Mouse (Mus musculus): ENCODE data around the gene Fhit.

The Fhit gene

DNA sequence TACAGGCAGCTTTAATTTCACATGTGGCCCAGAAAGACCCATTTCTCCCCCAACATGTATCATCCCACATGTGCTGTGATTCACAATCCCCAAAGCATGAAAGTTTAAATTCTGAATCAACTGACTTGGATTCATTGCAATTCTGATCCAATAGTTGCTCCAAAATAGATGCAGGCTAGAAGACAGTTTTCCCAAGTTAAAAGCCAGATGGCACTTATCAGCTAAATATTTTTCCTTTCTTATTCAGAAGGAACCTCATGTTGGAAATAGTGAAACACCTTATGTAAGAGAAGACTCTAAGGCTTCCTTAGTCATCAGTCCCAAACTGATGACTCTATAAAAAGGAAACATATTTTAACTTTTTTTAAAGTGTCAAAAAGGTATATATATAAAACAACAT is 815.9 kb downstream of the Fhit start:
- no peak for DNase-seq

DNA sequence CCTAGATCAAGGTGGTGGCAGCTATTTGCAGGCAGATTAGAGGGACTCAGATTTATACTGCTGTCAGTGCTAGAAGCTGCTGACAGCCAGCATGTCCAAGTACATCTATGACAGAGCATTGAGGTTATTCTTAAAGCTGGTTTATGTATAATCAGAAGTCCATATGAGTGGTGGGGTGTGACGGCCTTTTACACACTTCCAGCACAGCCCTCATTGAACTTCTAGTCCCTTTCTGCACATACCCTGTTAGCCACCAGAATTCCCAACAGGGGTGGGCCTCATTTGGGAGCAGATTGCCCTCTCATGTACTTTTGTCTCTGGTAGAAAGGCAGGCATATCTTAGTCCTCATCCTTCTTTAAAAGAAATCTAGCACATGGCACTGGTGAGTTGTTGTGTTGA is 817.8 kb downstream of the Fhit start:
- DNase-seq: no peak

DNA sequence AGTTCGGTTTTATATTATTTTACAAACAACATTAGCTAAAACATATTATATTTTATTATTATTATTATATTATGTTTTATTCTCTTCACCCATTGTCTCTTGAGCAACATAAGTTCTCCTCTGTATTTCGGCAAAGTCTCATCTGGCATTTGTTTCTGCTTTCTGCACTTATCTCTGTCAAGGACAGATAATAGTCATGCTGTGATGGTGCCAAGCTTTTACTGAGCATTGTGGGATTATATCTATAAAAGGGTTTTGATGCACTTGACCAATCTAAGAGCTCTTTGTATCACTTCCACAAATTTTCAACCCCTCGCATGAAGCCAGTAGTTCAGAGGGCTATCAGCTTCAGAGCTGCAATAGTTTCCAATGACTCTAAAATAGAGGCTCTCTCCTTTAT is 845.1 kb downstream of the Fhit start:
- no peak for DNase-seq

GRCm38 (mm10) chr14:10312190-10312589 is 849.6 kb downstream of the Fhit start:
- no peak for DNase-seq

GRCm38 (mm10) chr14:10305286-10305685 is 856.5 kb downstream of the Fhit start:
- no peak for DNase-seq

DNA sequence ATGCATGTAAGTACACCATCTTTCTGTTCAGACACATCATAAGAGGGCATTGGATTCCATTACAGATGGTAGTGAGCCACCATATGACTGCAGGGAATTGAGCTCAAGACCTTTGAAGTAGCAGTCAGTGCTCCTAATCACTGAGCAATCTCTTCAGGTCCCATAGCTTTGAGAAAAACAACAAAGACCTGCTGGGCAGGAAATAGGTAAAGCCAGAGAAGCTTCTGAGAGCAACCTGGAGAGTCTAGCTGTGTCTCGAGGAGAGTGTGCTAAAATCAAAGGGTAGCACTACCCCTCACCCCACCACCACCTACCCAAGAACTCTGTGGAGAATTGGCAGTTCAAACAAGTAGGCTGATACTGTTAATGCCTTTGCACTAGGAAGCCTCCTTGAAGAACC is 860.3 kb downstream of the Fhit start:
- peak; percentile 26 for DNase-seq

GRCm38 (mm10) chr14:10300914-10301313 is 860.9 kb downstream of the Fhit start:
- DNase-seq: no peak

DNA sequence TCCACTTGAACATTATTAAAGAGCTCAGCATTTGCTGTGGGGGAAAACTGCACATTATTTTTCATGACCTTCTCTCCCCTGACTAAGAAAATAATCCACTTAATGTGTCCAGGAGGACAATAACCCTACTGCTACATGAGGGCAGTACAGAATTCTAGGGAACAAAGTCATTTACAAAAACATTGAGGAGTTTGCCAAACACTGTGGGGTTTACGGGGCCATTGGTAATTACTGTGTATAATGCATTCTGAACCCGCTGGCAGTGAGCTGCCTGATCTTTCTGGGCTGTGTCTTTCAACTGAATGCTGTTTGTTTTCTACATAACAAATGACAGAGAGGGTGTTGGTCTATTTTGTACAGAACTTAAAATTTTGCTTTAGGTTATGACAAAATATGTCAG is 862.8 kb downstream of the Fhit start:
- DNase-seq: no peak

DNA sequence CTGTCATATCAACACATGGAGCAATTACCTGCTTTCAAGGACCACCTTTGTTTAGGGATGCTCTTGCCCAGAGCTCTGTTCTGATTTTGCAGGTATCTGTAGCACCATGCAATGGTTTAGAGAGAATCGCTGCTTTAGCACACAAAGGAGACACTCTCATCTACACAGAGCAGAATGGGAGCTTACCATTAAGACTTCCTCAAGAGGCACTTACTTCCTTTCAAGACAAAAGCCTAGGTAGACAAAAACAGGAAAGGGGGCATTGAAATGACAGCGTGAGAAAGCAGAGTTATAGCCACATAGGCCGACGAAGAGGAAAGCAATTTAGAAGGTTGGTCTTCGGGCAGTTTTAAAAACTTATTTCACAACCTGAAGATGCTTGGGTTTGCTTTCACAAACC is 872.8 kb downstream of the Fhit start:
- peak; percentile 10 for DNase-seq

DNA sequence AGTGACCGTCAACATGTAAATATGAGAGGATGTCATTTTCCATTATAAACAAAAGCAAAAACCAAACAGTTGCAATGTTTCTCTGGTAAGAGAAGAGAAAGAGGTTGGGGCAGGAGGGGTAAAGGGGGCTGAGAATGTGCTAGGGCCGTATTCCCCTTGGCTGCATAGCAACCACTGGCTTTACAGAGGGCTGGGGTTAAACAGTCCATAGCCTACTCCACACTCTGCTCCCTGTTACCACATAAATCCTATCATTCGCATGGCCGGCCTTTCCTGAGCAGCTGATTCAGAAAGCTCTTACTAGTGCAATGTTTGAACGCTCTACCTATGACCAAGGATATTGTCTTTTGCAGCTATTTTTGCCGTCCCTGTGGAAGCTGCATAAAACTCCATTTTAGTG is 875.8 kb downstream of the Fhit start:
- no peak for DNase-seq

DNA sequence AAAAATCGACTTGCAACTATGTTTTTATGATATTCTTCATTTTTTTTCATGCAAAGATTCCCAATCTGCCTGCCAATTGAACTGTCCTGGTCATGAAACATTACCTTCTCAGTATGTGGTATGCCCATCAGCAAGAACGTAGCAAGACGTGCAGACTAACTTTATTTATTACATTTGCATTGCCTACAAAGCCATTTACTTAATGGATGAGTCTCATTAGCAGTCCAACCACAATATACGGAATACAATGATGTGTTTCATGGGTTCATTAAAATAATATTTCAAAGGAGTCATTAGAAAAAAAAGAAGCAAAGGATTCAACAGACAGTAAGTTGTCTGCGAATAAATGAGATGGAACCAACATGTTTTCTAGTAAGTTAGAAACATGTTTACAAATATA is 933.1 kb downstream of the Fhit start:
- DNase-seq: no peak

GRCm38 (mm10) chr14:10221847-10222246 is 940.0 kb downstream of the Fhit start:
- DNase-seq: no peak

- DNase-seq: no peak
These were observed 948.6 kb downstream of the Fhit start for GRCm38 (mm10) chr14:10213216-10213615.

GRCm38 (mm10) chr14:10211184-10211583 is 950.7 kb downstream of the Fhit start:
- no peak for DNase-seq

DNA sequence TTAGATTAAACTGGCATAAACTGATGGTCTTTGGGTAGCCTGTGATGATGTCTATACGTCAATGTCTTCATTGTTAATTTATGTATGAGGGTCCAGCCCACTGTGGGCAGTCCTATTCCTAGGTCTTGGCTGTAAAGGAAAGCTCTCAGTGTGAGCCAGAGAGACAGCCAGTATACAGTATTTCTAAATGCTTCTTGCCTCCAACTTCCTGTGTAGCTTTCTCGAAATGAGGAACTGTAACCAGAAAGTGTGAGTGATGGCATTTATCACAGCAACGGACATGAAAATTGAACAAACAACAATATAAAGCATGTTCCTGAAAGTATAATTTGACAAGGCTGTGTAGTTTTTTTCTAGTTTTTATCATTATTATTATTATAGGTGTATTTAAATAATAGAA is 952.8 kb downstream of the Fhit start:
- DNase-seq: no peak

- no peak for DNase-seq
These were observed 956.1 kb downstream of the Fhit start for GRCm38 (mm10) chr14:10205699-10206098.

DNA sequence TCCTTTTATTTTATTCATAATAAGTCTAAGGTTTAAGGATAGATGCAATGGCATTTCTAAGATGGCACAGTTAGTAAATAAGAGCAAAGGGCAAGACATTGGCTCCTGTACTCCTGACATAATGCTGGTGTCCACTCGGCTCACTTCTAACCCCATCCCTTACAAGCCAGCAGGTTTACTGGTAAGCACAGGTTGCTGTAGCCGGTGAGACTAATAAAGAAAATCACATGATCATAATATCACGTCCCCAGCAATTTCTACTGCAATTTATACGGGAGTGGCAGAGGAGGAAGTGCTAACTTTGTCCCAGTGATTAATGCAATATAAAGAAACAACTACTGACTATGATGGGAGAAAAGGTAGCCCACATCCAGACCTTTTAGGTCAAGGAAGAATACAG is 956.5 kb downstream of the Fhit start:
- DNase-seq: no peak

GRCm38 (mm10) chr14:10194130-10194529 is 967.7 kb downstream of the Fhit start:
- DNase-seq: no peak

DNA sequence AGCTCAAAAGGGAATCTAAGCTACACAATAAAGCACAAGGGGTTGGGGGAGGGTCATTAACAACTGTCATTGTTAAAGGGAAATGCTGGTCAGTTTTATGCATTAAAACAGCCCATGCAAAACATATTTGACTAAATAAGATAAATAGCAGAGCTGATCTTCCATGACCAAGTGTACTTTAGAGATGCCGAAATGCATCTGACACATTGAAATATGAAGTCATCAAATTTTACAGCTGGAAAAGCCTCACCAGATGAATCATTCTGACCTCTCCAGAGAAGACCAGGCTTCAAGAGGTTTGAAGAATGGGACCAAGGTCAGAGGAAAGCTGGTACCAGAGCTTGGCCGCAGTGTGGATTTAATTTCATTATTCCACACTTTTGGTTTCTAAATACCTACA is 990.1 kb downstream of the Fhit start:
- no peak for DNase-seq

DNA sequence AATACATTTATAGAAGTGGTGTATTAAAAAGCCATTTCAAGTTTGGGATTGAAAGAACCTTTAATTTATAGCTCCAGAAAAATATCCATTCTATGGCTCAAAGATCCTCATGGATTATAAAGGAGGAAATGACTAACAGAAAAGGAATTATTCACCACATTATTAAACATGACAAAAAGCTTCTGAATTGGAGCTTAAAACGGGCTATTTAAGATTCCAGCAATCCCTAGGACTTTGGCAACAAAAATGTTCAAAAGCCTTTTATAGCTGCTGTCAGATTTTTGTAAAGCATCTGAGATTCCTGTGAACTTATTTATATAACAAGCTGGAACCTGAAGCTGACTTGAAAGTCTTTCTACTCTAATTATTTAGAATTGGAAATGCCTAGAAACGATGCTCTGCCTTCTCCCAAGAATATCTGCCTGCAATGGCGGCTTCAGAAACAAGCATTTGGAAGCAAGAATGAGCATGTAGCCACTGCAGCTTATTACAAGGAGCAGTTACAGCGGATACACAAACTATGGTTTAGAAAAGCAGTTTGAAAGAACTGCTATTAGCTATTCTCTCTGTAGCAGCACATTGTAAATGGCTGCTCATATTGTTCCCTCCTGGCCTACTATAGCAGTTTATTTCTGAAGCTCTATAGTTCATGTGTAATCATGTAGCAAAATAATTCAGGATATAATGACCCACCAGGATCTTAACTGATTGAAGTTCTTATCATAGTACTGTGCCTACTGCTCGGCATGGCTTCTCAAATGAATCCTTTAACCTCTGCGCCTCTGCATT is 995.0 kb downstream of the Fhit start:
- no peak for DNase-seq

GRCm38 (mm10) chr14:10149872-10150271 is 1012.0 kb downstream of the Fhit start:
- DNase-seq: no peak

DNA sequence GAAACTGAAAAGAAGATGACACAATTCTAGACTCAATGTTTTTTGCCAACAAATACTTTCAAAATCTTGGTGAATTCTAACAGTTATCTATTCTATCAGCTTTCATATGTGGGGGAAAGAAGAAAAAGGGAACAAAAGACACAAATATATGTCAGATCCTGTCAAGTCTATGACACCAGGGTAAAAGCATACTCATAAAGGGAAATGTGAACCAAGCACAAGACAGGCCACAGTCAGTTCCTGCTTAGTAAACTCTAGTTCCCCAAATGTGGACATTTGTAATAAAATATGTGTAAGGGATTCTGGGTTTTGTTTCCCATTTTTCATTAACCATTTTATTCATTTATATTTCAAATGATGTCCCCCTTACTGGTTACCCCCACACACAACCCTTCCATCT is 1022.5 kb downstream of the Fhit start:
- DNase-seq: no peak

GRCm38 (mm10) chr14:10133873-10134272 is 1028.0 kb downstream of the Fhit start:
- DNase-seq: no peak

DNA sequence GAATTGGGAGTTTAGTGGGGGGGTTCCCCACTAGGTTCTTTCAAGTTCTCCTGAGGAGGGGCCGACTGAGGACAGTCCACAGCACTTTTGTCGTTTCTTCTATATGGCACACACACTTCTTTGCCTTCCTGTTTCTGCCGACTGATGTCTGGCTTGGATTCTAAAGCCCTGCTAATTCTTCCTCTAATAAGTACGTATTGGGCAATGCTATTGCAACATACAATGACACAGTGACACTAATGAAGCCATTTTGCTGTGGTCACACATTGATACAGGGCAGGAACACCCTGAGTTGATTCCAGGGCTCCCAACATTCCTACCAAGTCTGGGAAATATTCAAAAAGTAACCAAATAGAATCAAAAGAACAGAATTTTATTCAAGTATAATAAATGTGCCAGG is 1032.2 kb downstream of the Fhit start:
- DNase-seq: no peak

GRCm38 (mm10) chr14:10129088-10129487 is 1032.7 kb downstream of the Fhit start:
- no peak for DNase-seq

Measured in thymus, postnatal 25 days (tissue).